Mouse (Mus musculus): Measurements from ENCODE around the gene Bmpr1a. TPM values are rescaled to one million over a fixed set of nuclear protein-coding genes. Genes with fewer than 3 reads are reported as not detected.
A peak's percentile ranks its signal among the peaks of the same experiment; 100 is the strongest.

Gene Bmpr1a
- polyA plus RNA-seq, 1 experiment from 2014 or later, result 49.5 TPM

- no peak for ATAC-seq (ENCODE audit: low FRiP score)
- no peak overlapping the region for H3K27ac ChIP-seq
- H3K27me3 ChIP-seq, result no peaks in the 10 kb centered on the region
- peaks cover 41% of the 10 kb centered on the region for H3K36me3 ChIP-seq (replicated peaks)
- no peaks in the 10 kb centered on the region for H3K4me1 ChIP-seq
- no peak overlapping the region for H3K4me2 ChIP-seq
- H3K9ac ChIP-seq, result no peak overlapping the region
- H3K4me3 ChIP-seq (replicated peaks), result no peak overlapping the region
- 58% methylated on average over 6 of the region's 6 CpGs for WGBS
- no peaks in the 10 kb centered on the region for H3K9me3 ChIP-seq
Measured at GRCm38 (mm10) chr14:34401135-34401534, 102.0 kb downstream of the Bmpr1a start.

- H3K36me3 ChIP-seq (replicated peaks), result peaks cover 35% of the 10 kb centered on the region
- ATAC-seq (ENCODE audit: low FRiP score), result no peak
Measured at GRCm38 (mm10) chr14:34400021-34400420, 103.1 kb downstream of the Bmpr1a start.

GRCm38 (mm10) chr14:34399301-34399700 lies 103.8 kb downstream of the Bmpr1a start:
- Histone ChIP-seq H3K27me3 (no peaks in the 10 kb centered on the region), H3K36me3 (replicated peaks) (peaks cover 27% of the 10 kb centered on the region), H3K4me1 (no peaks in the 10 kb centered on the region), H3K9ac (no peak overlapping the region), H3K27ac (no peak overlapping the region), H3K9me3 (no peaks in the 10 kb centered on the region), H3K4me3 (replicated peaks) (no peak overlapping the region), H3K4me2 (no peak overlapping the region)
- 95% methylated on average over 6 of the region's 6 CpGs for WGBS
- ATAC-seq (ENCODE audit: low FRiP score), result no peak

More at GRCm38 (mm10) chr14:34400021-34400420, 103.1 kb downstream of the Bmpr1a start:
- no peak overlapping the region for H3K27ac ChIP-seq
- H3K4me3 ChIP-seq (replicated peaks), result no peak overlapping the region
- H3K4me1 ChIP-seq, result no peaks in the 10 kb centered on the region
- H3K27me3 ChIP-seq, result no peaks in the 10 kb centered on the region
- WGBS, result 92% methylated on average over 3 of the region's 3 CpGs
- no peak overlapping the region for H3K9ac ChIP-seq
- no peak overlapping the region for H3K4me2 ChIP-seq
- no peaks in the 10 kb centered on the region for H3K9me3 ChIP-seq

GRCm38 (mm10) chr14:34398901-34399300 lies 104.2 kb downstream of the Bmpr1a start:
- no peak overlapping the region for H3K9ac ChIP-seq
- H3K36me3 ChIP-seq (replicated peaks), result peaks cover 23% of the 10 kb centered on the region
- H3K4me2 ChIP-seq, result no peak overlapping the region
- no peak overlapping the region for H3K27ac ChIP-seq
- WGBS, result 95% methylated on average over 21 of the region's 21 CpGs
- no peaks in the 10 kb centered on the region for H3K27me3 ChIP-seq
- ATAC-seq (ENCODE audit: low FRiP score), result no peak
- no peaks in the 10 kb centered on the region for H3K4me1 ChIP-seq
- no peaks in the 10 kb centered on the region for H3K9me3 ChIP-seq
- no peak overlapping the region for H3K4me3 ChIP-seq (replicated peaks)

GRCm38 (mm10) chr14:34397871-34398270 lies 105.3 kb downstream of the Bmpr1a start:
- ATAC-seq (ENCODE audit: low FRiP score), result no peak
- H3K36me3 ChIP-seq (replicated peaks), result peaks cover 23% of the 10 kb centered on the region
- WGBS, result 96% methylated on average over 5 of the region's 5 CpGs

GRCm38 (mm10) chr14:34393295-34393694 lies 109.8 kb downstream of the Bmpr1a start:
- WGBS, result 35% methylated on average over 4 of the region's 4 CpGs
- Histone ChIP-seq H3K4me3 (replicated peaks) (no peak overlapping the region), H3K4me1 (peaks cover 6% of the 10 kb centered on the region; the same call in 1 of the 2 replicates), H3K27ac (peak overlapping the region; percentile 25; the same call in 1 of the 2 replicates), H3K27me3 (no peaks in the 10 kb centered on the region), H3K9ac (no peak overlapping the region), H3K36me3 (replicated peaks) (peaks cover 3% of the 10 kb centered on the region; the same call in 1 of the 2 replicates), H3K4me2 (no peak overlapping the region), H3K9me3 (no peaks in the 10 kb centered on the region)
- ATAC-seq (ENCODE audit: low FRiP score), result no peak

More at GRCm38 (mm10) chr14:34397871-34398270, 105.3 kb downstream of the Bmpr1a start:
- Histone ChIP-seq H3K4me2 (no peak overlapping the region), H3K9ac (no peak overlapping the region), H3K4me1 (peaks cover 6% of the 10 kb centered on the region; the same call in 1 of the 2 replicates), H3K4me3 (replicated peaks) (no peak overlapping the region), H3K27ac (no peak overlapping the region), H3K27me3 (no peaks in the 10 kb centered on the region), H3K9me3 (no peaks in the 10 kb centered on the region)

GRCm38 (mm10) chr14:34382921-34383704 lies 120.0 kb downstream of the Bmpr1a start:
- 93% methylated on average over 9 of the region's 9 CpGs for WGBS
- ATAC-seq (ENCODE audit: low FRiP score), result no peak
- Histone ChIP-seq H3K36me3 (replicated peaks) (no peaks in the 10 kb centered on the region), H3K4me2 (no peak overlapping the region), H3K9me3 (no peaks in the 10 kb centered on the region), H3K4me1 (peaks cover 11% of the 10 kb centered on the region), H3K27me3 (no peaks in the 10 kb centered on the region), H3K9ac (no peak overlapping the region), H3K27ac (no peak overlapping the region), H3K4me3 (replicated peaks) (no peak overlapping the region)

- no peak overlapping the region for H3K9ac ChIP-seq
- H3K27ac ChIP-seq, result peak overlapping the region; percentile 27; the same call in 1 of the 2 replicates
- peaks cover 12% of the 10 kb centered on the region for H3K4me1 ChIP-seq
- no peaks in the 10 kb centered on the region for H3K27me3 ChIP-seq
- ATAC-seq (ENCODE audit: low FRiP score), result peak; percentile 11; the same call in 1 of the 2 replicates
- H3K9me3 ChIP-seq, result no peaks in the 10 kb centered on the region
- H3K4me2 ChIP-seq, result no peak overlapping the region
- 49% methylated on average over 11 of the region's 11 CpGs for WGBS
- no peaks in the 10 kb centered on the region for H3K36me3 ChIP-seq (replicated peaks)
- no peak overlapping the region for H3K4me3 ChIP-seq (replicated peaks)
Measured at GRCm38 (mm10) chr14:34378560-34379331, 124.4 kb downstream of the Bmpr1a start.

GRCm38 (mm10) chr14:34377121-34377520 lies 126.0 kb downstream of the Bmpr1a start:
- WGBS, result 91% methylated on average over 4 of the region's 4 CpGs
- Histone ChIP-seq H3K4me3 (replicated peaks) (no peak overlapping the region), H3K9ac (no peak overlapping the region), H3K9me3 (no peaks in the 10 kb centered on the region), H3K4me2 (no peak overlapping the region), H3K36me3 (replicated peaks) (no peaks in the 10 kb centered on the region), H3K4me1 (peaks cover 12% of the 10 kb centered on the region), H3K27me3 (no peaks in the 10 kb centered on the region), H3K27ac (no peak overlapping the region)
- ATAC-seq (ENCODE audit: low FRiP score), result no peak

- no peak overlapping the region for H3K4me2 ChIP-seq
- no peak overlapping the region for H3K27ac ChIP-seq
- H3K27me3 ChIP-seq, result no peaks in the 10 kb centered on the region
- no peaks in the 10 kb centered on the region for H3K36me3 ChIP-seq (replicated peaks)
- 82% methylated on average over 5 of the region's 5 CpGs for WGBS
- H3K4me3 ChIP-seq (replicated peaks), result no peak overlapping the region
- no peak for ATAC-seq (ENCODE audit: low FRiP score)
- H3K9ac ChIP-seq, result no peak overlapping the region
- no peaks in the 10 kb centered on the region for H3K9me3 ChIP-seq
- H3K4me1 ChIP-seq, result peaks cover 12% of the 10 kb centered on the region
Measured at GRCm38 (mm10) chr14:34375941-34376340, 127.2 kb downstream of the Bmpr1a start.

GRCm38 (mm10) chr14:34375415-34375904 lies 127.7 kb downstream of the Bmpr1a start, which contains the start of gene Mmrn2:
Gene Mmrn2, plus strand, starts transcription at chr14:34375465.
- H3K9ac ChIP-seq, result no peak within 1 kb of the TSS
- H3K27ac ChIP-seq, result no peak within 1 kb of the TSS
- no peak within 1 kb of the TSS for H3K4me2 ChIP-seq
- ATAC-seq (ENCODE audit: low FRiP score), result no peak
- no peak within 1 kb of the TSS for H3K4me3 ChIP-seq (replicated peaks)
- peaks cover 12% of the 10 kb centered on the region for H3K4me1 ChIP-seq
- no peaks in the 10 kb centered on the region for H3K36me3 ChIP-seq (replicated peaks)
- 86% methylated on average over 13 of the region's 13 CpGs for WGBS
- H3K9me3 ChIP-seq, result no peaks in the 10 kb centered on the region
- no peaks in the 10 kb centered on the region for H3K27me3 ChIP-seq

- Histone ChIP-seq H3K4me3 (replicated peaks) (no peak within 1 kb of the TSS), H3K27ac (no peak within 1 kb of the TSS), H3K4me1 (peaks cover 12% of the 10 kb centered on the region), H3K36me3 (replicated peaks) (no peaks in the 10 kb centered on the region), H3K9ac (no peak within 1 kb of the TSS), H3K4me2 (no peak within 1 kb of the TSS), H3K9me3 (no peaks in the 10 kb centered on the region), H3K27me3 (no peaks in the 10 kb centered on the region)
- 82% methylated on average over 9 of the region's 10 CpGs for WGBS
- ATAC-seq (ENCODE audit: low FRiP score), result no peak
Measured at GRCm38 (mm10) chr14:34374577-34374976, 128.6 kb downstream of the Bmpr1a start, which contains the start of gene Sncg. Gene Sncg, minus strand, starts transcription at chr14:34374789.

All from forebrain, embryonic 12.5 days (tissue).